Mouse (Mus musculus) G1E (cell line): Measurements from ENCODE around the gene Gm16253. TPM values are rescaled to one million over a fixed set of nuclear protein-coding genes. Genes with fewer than 3 reads are reported as not detected.
A peak's percentile ranks its signal among the peaks of the same experiment; 100 is the strongest.

Experiments used
- ATAC-seq: 2 replicates; pipeline ENCODE4 v1.8.0; 2016; ENCODE audit warnings: mild to moderate bottlenecking; ENCODE audit not compliant: insufficient number of reproducible peaks, poor library complexity, low FRiP score, severe bottlenecking; ENCODE audit errors: extremely low read depth
- DNase-seq: peaks from one replicate; pipeline ENCODE4 v3.0.0; 2012; ENCODE audit warnings: low spot score
- H3K27me3 ChIP-seq: 2 replicates; pipeline ENCODE4 v1.6.1; 2012; ENCODE audit warnings: mild to moderate bottlenecking, low read length, inconsistent platforms; ENCODE audit not compliant: insufficient read depth
- H3K36me3 ChIP-seq: replicated peaks from 2 replicates; pipeline ENCODE3; 2012; ENCODE audit warnings: mild to moderate bottlenecking, inconsistent platforms
- H3K4me1 ChIP-seq: 2 replicates; pipeline ENCODE4 v1.6.1; 2012; ENCODE audit warnings: low read depth, low read length, inconsistent platforms, mixed read lengths; ENCODE audit not compliant: insufficient read depth
- H3K4me3 ChIP-seq: 2 replicates; pipeline ENCODE4 v1.5.1; 2012; ENCODE audit warnings: low read depth, mild to moderate bottlenecking, inconsistent platforms, low read length, moderate library complexity, mixed read lengths
- H3K9me3 ChIP-seq: replicated peaks from 2 replicates; pipeline ENCODE4 v1.6.1; 2012; ENCODE audit warnings: inconsistent platforms
- CTCF ChIP-seq: IDR thresholded peaks from 2 replicates; pipeline ENCODE4 v1.5.1; 2012; ENCODE audit warnings: low read depth, low read length, inconsistent platforms, mixed read lengths
- GATA1 ChIP-seq: IDR thresholded peaks from 2 replicates; pipeline ENCODE4 v1.6.1; 2012; ENCODE audit warnings: borderline replicate concordance, low read length, inconsistent platforms, mixed read lengths
- GATA2 ChIP-seq: IDR thresholded peaks from 2 replicates; pipeline ENCODE4 v1.6.1; 2012; ENCODE audit warnings: low read depth, low read length, inconsistent platforms, borderline replicate concordance
- POLR2AphosphoS5 ChIP-seq: IDR thresholded peaks from 2 replicates; pipeline ENCODE4 v1.6.1; 2012; ENCODE audit warnings: low read depth, low read length, inconsistent platforms; ENCODE audit not compliant: insufficient replicate concordance
- TAL1 ChIP-seq: conservative IDR thresholded peaks from 2 replicates; pipeline ENCODE4 v1.6.1; 2012; ENCODE audit warnings: low read depth, low read length, inconsistent platforms, mixed read lengths
- polyA plus RNA-seq: library from polyadenylated mRNA; stranded (reverse); fragments of >175 nt; gene quantifications from 2 replicates; pipeline ENCODE4 v1.2.3, GENCODE M21; 2012
- total RNA-seq, 2 experiments: library from RNA; stranded (forward) in 1 of 2; stranded (reverse) in 1 of 2; fragments of 200-1000 nt in 1 of 2; fragments of >200 nt in 1 of 2; fragmentation: Nextera tagmentation in 1 of 2; gene quantifications; 2 replicates each; pipeline ENCODE4 v1.2.3; 2014 to 2017

Gene Gm16253
- total and polyA plus RNA-seq, 3 experiments = not detected

DNA sequence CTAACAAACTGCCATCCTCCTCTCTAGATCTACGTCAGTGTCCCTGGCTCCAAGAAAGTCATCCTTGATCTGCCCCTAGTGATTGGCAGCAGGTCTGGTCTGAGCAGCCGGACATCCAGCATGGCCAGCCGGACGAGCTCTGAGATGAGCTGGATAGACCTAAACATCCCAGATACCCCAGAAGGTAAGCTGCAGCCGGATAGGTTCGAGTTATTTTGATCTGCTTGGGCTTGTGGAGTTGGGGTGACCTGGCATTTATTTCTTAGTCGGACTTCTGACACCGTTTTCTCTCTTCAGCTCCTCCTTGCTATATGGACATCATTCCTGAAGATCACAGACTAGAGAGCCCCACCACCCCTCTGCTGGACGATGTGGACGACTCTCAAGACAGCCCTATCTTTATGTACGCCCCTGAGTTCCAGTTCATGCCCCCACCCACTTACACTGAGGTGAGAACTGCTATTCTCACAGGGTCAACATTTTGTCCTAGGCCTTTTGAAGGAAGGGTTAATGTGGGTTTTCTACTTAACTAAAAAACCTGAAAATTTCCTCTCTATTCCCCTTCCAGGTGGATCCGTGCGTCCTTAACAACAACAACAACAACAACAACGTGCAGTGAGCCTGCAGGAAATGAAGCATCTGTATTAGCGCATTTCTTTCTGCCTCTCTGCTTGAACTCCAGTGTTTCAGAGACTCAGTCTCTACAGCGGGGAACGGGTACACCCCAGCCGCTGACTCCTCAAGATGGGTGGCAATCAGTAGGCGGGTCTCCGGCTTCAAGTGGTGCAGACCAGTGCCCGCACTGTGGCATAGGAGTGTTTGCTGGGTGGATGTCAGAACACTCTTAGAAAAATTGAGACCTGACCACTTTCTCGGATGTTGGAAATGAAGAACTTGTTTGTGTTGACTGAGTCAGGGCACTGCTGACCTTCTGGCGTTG, 16.6 kb upstream of the Gm16253 start:
- TF ChIP-seq CTCF (no peak), GATA2 (no peak), POLR2AphosphoS5 (no peak), TAL1 (no peak), GATA1 (no peak)
- no peaks in the 10 kb centered on the region for H3K27me3 ChIP-seq
- H3K4me1 ChIP-seq = peaks cover 55% of the 10 kb centered on the region
- peak overlapping the region; percentile 80 for H3K4me3 ChIP-seq
- H3K9me3 ChIP-seq = no peaks in the 10 kb centered on the region
- ATAC-seq (no peak), DNase-seq (no peak)
- H3K36me3 ChIP-seq = peaks cover 28% of the 10 kb centered on the region

DNA sequence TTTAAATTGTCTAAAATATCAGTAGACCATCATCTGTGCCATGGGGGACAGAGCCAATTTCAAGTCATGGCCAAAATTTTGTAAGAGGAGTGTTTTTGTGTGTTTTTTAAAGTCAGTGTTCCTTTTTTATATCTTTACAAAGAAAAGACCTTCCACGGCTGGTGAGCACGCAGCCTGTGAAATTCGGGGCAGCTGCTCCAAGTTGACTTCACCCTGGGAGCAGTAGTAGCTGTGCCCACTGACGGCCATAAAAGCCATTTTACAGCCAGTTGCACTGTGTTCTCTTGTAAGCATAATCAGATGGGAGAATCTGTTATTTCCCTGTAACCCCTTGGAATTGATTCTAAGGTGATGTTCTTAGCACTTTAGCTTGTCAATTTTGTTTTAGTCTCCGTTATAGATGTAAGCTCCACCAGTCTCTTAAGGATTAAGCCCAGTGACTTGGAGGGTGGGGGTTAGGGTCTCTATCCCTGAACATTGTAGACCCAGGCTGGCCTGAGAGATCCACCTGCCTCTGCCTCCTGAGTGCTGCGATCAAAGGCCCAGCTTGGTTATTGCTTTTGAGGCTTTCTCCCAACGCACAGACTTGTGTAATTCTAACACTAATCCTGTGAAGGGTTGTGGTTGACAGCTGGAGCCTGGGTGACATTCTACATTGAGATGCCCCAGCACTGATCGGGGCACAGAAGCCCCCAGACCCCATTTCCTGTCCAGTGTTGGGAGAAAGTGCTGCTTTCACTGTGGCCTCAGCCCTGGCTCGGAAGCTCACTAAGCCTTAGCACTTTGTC, 15.7 kb upstream of the Gm16253 start:
- DNase-seq (no peak), ATAC-seq (no peak)
- H3K36me3 ChIP-seq = peaks cover 28% of the 10 kb centered on the region
- H3K4me3 ChIP-seq = peak overlapping the region; percentile 80; the same call in 1 of the 2 replicates
- H3K4me1 ChIP-seq = peaks cover 51% of the 10 kb centered on the region
- TF ChIP-seq TAL1 (no peak), GATA2 (no peak), CTCF (no peak)
- H3K27me3 ChIP-seq = no peaks in the 10 kb centered on the region
- no peaks in the 10 kb centered on the region for H3K9me3 ChIP-seq

DNA sequence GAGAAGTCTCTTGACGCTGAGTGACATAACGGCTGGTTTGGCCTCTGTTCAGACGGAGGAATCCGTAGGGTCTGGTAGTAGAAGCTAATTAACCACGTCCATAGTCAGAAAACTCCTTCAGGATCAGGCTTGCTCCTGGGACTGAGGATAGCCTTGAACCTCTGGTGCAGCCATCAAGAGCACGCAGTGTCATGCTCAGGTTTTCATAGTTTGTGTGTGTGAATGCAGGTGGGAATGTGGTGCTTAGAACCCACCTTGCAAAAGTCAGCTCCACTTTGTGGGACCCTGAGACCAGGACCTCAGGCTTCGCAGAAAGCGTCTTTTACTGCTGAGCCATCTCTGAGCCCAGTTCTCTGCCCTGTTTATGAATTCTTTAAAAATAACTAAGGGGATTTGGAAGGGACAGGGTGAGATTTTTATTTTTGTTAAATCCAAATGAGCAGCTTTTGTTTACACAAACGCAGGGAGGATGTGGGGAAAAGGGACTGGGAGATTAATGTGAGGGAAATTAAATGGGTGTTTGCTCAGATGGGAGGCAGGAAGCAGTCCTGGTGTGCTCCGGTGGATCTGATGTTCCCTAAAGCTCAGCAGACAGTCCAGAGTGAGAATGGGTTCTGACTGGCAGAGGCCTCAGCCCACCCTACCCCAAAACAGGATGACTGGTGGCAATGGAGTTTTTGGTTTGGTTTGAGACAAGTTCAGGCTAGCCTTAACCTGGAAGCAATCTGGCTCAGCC, 14.7 kb upstream of the Gm16253 start:
- no peak for DNase-seq
- H3K4me3 ChIP-seq = no peak overlapping the region
- no peaks in the 10 kb centered on the region for H3K9me3 ChIP-seq
- no peak for TF ChIP-seq GATA1
- TF ChIP-seq POLR2AphosphoS5 = peak; percentile 86; the same call in 1 of the 2 replicates
- no peak for TF ChIP-seq GATA2
- no peak for TF ChIP-seq CTCF
- no peak for ATAC-seq
- H3K36me3 ChIP-seq = peaks cover 28% of the 10 kb centered on the region
- peaks cover 42% of the 10 kb centered on the region for H3K4me1 ChIP-seq
- 0 out of 2 replicates have a peak, but pooled peaks cover 3% of the 10 kb centered on the region for H3K27me3 ChIP-seq

DNA sequence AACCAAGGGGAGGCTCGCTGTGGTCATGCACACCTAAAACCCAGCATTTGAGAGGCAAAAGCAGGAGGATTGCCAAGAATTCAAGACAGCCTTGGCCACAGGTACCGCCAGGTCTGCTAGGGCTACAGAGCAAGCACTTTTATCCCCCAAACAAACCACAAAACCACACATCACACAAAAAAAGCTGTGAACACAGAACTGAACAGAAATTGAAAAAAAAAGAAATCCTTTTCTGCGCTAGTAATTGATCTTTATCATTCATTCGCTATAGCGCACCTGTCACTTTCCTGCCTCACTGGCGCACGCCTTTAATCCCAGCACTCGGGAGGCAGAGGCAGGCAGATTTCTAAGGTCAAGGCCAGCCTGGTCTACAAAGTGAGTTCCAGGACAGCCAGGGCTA, 13.5 kb upstream of the Gm16253 start:
- no peak for TF ChIP-seq CTCF
- TF ChIP-seq GATA1 = no peak
- TF ChIP-seq POLR2AphosphoS5 = no peak
- TF ChIP-seq GATA2 = no peak
- no peak for TF ChIP-seq TAL1
- DNase-seq = no peak
- Histone ChIP-seq H3K36me3 (peaks cover 28% of the 10 kb centered on the region), H3K4me1 (peaks cover 40% of the 10 kb centered on the region), H3K4me3 (no peak overlapping the region), H3K9me3 (no peaks in the 10 kb centered on the region), H3K27me3 (0 out of 2 replicates have a peak, but pooled peaks cover 3% of the 10 kb centered on the region)
- no peak for ATAC-seq

DNA sequence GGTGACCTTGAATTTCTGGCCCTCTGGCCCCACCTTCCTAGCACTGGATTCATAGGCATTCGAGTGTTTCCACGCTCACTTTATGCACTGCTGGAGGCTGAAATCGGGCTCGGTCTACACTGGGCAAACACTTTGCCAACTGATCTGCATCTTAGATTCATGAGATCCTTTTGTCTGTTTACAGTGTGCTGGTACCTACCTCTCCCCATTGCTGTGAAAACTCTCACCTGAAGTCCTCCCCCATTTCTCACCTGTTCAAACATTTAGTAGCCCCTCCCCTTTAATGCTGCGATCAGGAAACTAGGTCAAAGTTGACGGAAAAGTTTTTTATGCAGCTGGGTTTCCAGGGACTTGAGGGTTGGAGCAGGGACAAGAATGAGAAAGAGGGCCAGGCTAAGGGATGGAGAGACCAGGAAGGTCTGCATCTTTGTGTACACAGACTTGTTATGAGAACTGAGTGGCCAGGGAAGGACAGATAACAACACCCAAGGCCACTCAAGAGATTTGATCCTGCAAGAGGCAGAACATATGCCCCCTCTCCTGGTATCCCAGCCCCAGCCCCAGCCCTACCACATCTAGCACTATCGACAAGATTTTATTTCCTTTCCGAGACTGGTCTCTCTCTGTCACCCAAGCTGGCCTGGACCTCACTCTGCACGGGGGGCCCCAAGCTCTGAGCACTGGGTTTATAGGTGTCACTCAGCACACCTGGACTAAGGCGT, 12.7 kb upstream of the Gm16253 start:
- TF ChIP-seq CTCF (no peak), GATA2 (no peak), GATA1 (no peak), POLR2AphosphoS5 (no peak), TAL1 (no peak)
- H3K4me3 ChIP-seq = no peak overlapping the region
- no peak for DNase-seq
- H3K27me3 ChIP-seq = 0 out of 2 replicates have a peak, but pooled peaks cover 3% of the 10 kb centered on the region
- no peak for ATAC-seq
- H3K9me3 ChIP-seq = no peaks in the 10 kb centered on the region
- peaks cover 37% of the 10 kb centered on the region for H3K4me1 ChIP-seq
- H3K36me3 ChIP-seq = peaks cover 28% of the 10 kb centered on the region

DNA sequence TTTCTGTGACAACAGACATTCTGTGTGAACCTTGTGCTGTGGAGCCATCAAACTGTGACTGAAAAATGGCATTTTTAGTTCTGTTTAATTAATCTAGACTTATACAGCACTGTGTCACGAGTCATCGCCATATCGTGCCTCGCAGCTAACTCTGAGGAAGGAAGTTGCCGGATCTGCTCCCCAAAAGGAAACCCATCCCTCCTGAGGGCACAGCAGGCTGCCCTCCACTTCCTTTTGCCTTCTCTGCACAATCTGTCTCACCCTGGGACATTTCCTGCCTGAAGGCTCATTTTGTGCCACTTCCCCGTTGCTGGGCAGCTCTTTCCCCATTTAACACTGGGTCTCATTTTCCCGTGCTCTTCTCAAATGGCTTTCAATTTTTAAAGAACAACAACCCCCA, 12.2 kb upstream of the Gm16253 start:
- peaks cover 32% of the 10 kb centered on the region for H3K4me1 ChIP-seq
- no peak for DNase-seq

More for the DNA sequence above, 12.2 kb upstream of the Gm16253 start:
- Histone ChIP-seq H3K27me3 (peaks cover 7% of the 10 kb centered on the region; the same call in 1 of the 2 replicates), H3K9me3 (no peaks in the 10 kb centered on the region), H3K4me3 (no peak overlapping the region), H3K36me3 (peaks cover 23% of the 10 kb centered on the region)
- peak; percentile 22 for ATAC-seq
- TF ChIP-seq GATA1 (no peak), CTCF (no peak), GATA2 (no peak), POLR2AphosphoS5 (no peak), TAL1 (no peak)
